Comparison of ENCODE assay signal across 18 mouse cellular contexts in genomic region chr9:58470466-58470865, GRCm38 (mm10). TPM values are rescaled to one million over a fixed set of nuclear protein-coding genes. Genes with fewer than 3 reads are reported as not detected.
"Had no signal": no experiment of that assay in that cellular context is flagged by ENCODE, and none has a peak within 500 bp of the region (broad histone marks: within the 10 kb centered on the region; RNA-seq: fewer than 3 reads in every experiment).

No protein-coding gene starts in this region.

- H3K4me2 ChIP-seq: limb, embryonic 15.5 days; liver, embryonic 12.5 days; lung, embryonic 14.5 days; midbrain, embryonic 11.5 days; neural tube, embryonic 15.5 days had no signal

- H3K4me3 ChIP-seq: limb, embryonic 15.5 days; liver, embryonic 12.5 days; myocyte; neural tube, embryonic 15.5 days had no signal

- ATAC-seq: liver, embryonic 12.5 days had no signal

- H3K9ac ChIP-seq: limb, embryonic 15.5 days; liver, embryonic 12.5 days; lung, embryonic 14.5 days; neural tube, embryonic 15.5 days had no signal

- H3K27me3 ChIP-seq: limb, embryonic 15.5 days; neural tube, embryonic 15.5 days had no signal

- H3K9me3 ChIP-seq: limb, embryonic 15.5 days; liver, embryonic 12.5 days; neural tube, embryonic 15.5 days had no signal

- H3K4me1 ChIP-seq: liver, embryonic 12.5 days had no signal

- H3K36me3 ChIP-seq: limb, embryonic 15.5 days; liver, embryonic 12.5 days; neural tube, embryonic 15.5 days had no signal

- DNase-seq: kidney, adult 9 months; kidney, postnatal 36 days; left cerebral cortex, postnatal 4 days; lung, embryonic 14.5 days; lung, postnatal 10 days; lung, postnatal 4 days; right cerebral cortex, postnatal 4 days; spleen, adult 18-20 months; thymus, adult 18-20 months; thymus, postnatal 14 days had no signal

- H3K27ac ChIP-seq: kidney, postnatal 0 days; limb, embryonic 15.5 days; liver, embryonic 12.5 days; neural tube, embryonic 15.5 days had no signal

RNA-seq across cellular contexts. Expression of gene Insyn1, which starts 17.9 kb away (rescaled TPM):
- total RNA-seq: megakaryocyte, adult 5-6 weeks had no signal
- polyA plus RNA-seq: liver, embryonic 16.5 days had no signal
